Mouse (Mus musculus): ENCODE data around the gene Obsl1. TPM values are rescaled to one million over a fixed set of nuclear protein-coding genes. Genes with fewer than 3 reads are reported as not detected.

Gene Obsl1
- total RNA-seq, 2 experiments from 2014 or later, result 48.9 to 54.4 TPM

DNA sequence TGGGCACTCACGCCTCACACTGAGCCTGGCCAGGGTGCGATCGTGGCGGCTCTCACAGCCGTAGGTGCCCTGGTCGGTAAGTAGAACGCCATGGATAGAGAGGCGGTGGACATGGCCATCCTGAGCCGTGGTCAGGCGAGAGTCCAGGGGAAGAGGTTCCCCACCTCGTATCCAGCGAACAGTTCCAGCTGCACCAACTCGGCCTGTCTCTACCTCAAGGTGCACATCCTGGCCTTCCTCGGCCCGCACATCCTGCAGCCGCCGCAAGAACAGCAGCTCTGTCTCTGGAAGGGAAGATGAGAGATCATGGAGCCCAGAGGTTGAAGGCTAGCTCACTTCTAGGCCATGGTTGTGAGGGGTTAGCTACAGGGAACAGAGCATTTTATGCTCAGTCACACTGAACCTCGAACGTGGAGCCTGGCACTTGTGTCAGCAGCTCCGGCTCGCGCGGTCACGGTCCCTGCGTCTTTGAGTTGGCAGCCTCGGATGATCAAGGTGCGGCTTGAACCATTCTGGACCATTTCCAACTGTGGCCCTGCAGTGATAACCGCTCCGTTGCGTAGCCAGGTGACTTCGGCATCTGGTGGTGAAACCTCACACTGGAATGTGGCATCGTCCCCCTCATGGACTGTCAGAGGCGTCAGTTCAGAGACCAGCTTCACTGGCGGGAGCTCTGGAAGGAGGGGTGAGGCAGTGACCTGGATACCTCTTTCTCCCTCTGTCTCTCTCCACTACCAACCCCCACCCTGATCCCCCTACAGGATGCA is 15.3 kb downstream of the Obsl1 start:
- DNase-seq (ENCODE audit: low spot score in 2 of 2), result no peak

DNA sequence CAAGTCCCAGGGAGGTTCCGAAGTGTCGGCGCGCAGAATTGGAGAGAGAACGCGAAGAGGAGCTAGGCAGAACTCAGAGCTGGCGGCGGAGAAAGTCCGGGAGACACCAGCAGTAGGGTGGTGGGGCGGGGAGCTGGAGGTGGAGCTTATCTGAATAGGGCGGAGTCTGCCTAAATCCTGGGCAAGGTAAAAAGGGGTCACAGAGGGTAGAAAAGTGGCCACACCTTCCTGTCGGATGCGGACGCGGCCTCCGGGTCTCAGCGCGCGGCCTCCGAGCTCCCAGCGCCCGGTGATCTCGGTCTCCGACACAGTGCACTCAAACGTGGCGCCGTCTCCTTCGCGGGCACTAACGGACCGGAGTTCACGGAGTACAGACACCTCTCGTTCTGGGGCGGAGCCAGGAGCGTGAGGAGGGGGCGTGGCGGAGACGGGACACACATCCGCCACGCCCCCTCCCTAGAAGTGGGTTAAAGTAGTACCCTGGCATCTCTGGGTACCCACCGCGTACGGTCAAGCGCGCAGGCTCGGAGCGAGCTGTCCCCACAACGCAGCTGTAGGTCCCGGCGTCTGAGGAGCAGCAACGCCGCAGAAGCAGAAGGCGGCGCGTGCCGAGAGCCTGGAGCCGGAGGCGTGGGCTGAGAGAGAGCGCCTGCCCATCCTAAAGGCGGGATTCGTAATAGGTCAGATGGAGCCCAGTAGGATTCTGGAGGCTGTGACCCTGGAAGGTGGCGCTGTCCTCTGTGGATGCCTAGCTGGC is 18.7 kb downstream of the Obsl1 start:
- peak; percentile 73 to 87 for DNase-seq (ENCODE audit: low spot score in 2 of 2)

DNA sequence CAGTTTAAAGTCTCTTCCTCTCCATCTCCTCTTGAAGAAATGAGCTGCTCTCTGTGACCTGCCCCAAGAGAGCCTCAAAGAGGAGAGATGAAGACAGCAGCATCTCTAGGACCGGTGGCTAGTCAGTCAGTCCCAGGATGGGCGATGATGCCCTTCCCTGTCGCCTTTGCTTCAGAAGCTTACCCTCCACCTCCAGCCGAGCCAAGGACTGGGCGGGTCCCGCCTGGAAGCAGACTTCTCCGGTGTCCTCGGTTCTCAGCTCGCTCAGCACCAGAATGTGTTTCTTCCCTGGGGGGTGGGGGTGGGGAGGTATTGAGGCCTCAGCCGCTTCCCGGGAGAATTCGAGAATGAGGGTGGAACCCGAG is 19.2 kb downstream of the Obsl1 start:
- no peak for DNase-seq (ENCODE audit: low spot score in 2 of 2)

DNA sequence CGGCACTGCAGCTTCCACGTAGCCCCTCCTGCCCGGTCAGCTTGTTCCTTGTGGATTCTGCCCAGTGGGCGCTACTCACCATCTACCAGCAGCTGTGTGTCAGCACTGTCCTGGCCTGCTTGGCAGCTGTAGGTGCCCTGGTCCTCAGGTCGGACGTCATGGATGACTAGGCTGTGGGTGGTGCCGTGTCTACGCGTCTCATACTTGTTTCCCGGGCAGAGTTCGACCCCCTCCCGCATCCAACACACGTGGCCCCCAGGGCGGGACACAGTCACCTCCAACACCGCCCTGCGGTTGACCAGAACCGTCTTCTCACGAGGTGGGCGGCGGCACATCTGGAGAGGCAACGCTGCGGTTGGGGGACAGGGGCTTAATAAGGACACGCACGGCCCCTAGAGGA is 19.7 kb downstream of the Obsl1 start:
- no peak for DNase-seq (ENCODE audit: low spot score in 2 of 2)

DNA sequence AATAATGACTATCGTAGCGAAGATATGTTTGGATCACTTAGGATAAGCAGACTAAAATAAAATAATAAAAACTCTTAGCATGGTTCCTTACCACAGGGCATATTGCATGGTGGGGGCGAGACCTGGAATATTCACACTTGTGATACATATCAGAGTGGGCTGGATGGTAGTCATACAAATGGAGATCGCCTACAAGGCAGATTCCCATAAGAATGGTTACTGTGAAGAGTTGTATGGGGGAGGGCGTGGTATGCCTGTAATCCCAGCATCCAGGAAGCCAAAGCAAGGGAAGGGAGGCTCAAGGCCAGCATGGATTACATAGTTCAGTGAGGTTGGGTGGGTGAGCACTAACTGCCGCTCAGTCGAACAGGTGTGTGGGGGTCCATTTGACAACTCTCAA is 25.5 kb downstream of the Obsl1 start:
- no peak for DNase-seq (ENCODE audit: low spot score in 2 of 2)

DNA sequence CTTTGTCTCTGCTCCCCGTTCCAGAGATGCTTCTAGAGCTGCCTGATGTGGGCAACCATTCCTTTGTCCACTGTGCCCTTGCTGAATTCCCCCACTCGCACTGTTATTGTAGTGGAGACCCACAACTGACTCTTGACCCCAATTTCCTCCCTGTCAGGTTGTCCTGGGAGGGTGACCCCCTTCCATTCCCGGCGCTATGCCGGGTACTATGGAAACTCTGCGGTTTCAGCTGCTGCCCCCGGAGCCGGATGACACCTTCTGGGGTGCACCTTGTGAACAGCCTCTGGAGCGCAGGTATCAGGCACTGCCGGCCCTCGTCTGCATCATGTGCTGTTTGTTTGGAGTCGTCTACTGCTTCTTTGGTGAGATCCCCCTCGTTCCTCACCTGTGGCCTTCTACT is 26.2 kb downstream of the Obsl1 start:
- DNase-seq (ENCODE audit: low spot score in 2 of 2), result no peak

DNA sequence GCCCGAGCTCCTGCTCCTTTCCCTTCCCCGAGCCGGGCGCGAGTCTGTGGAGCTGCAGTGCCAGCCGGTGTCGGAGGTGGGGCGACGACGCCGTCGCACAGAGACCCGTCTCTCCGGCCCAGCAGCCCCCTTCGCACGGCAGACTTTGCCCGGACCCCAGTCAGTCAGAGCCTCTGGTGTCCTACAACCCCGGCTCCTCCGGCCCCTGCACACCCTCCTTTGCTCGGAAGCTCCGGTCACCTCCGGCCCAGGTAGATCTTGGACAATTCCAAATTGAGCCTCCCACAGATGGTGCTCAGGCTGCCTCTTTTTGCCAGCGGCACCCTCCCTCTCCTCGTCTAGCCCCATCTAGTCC is 26.6 kb downstream of the Obsl1 start:
- DNase-seq (ENCODE audit: low spot score in 2 of 2), result no peak

DNA sequence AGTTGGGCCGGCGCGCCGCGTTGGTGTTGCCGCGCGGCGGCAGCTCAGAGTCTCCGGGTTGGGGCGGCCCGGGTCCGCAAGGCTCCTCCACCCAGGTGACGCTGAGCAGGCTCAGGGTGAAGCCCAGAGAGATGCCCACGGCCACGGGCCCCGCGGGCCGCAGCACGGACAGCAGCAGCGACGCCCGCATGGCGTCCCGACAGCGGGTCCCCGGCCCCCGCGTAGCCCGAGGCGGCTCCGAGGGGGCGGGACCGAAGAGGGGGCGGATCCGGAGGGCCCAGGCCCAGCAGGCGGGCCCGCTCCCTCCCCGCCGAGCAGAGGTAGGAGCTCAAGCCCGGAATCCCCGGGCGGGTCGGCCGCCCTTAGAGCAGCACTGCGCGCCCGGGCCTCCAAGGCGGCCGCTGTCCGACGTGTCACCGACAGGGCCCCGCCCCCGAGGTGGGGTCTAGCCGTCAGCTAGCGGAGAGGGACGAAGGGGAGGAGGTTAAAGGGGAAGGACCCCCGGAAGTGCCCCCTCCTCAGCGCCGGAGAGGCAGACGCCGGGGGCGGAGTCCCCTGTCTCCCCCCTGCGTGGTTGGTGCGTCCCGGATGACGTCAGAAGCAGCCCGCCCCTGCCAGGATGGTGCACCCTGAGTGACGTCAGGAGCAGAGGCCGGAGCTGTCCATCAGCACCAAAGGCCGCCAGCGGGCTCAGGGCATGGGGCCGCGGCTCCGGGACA is 27.2 kb downstream of the Obsl1 start, which contains the start of the genes Chpf and Tmem198:
Chpf (minus strand) TSS at position 392 of the 719 bp plus-strand sequence.
Tmem198 (plus strand) TSS at position 617 of the 719 bp plus-strand sequence.
- DNase-seq (ENCODE audit: low spot score in 2 of 2), result peak; percentile 93 to 98

DNA sequence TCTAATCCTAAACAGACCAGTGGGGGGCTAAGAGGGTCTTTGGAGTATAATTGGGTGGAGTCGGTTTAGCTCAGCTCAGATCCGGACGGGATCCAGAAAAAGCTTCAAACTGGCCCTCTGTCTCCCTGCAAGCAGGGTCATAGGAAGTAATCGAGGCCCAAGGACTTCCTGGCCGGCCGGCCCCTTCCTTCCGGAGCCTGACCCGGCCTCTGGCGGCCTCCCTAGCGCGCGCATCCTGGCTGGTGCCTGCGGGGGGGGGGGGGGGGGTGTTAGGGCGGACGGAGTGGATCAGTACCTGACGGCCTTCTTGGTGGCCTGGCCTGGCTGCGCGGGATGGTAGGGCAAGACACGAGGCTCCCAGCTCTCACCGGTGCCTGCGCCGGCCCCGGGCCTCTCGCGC is 27.8 kb downstream of the Obsl1 start:
- DNase-seq (ENCODE audit: low spot score in 2 of 2), result peak; percentile 36 to 48

DNA sequence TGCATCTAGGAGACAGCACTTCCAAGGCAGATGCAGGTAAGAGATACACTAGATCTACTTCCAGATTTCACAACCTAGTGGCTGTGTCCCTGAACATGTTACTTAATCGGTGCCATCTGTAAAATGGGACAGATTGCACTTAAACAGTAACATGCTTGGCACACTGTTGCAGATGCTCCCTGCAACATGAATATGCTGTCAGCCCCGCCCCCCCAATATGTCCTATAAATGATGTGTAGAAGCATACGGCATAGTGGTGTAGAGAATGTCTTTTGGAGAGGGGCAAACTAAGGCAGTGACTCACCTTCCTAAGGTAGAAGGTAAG is 28.3 kb downstream of the Obsl1 start:
- no peak for DNase-seq (ENCODE audit: low spot score in 2 of 2)

DNA sequence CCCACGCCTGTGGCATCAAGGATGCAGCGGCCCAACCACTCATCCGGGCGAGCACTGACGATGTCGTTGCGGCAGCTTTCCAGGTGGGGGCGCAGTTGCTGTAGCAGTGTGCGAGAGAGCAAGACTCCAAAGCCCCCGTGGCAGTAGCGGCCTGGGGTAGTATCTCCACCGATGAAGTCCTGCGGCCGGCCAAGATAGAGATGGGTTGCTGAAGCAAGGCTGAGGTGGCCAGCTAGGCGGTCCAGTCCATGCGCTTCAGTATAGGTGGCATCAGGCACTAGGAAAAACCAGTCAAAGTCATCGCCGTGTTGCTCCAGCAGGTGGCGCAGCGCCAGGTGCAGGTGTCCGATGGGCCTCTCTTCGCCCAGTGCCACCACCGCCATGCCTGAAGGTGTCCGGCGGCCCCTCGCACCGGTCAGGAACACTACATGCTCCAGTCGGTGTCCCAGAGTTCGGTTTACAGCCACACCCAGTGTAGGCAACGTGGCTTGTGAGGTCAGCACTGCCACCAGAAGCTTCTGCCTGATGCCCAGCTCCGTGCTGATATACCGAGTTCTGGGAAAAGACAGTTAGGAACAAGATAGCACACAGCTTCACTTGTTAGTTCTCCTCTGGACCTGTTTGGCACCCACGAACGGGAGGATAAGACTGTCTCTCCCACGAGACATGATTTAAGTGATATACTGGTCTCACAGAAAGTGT is 28.8 kb downstream of the Obsl1 start:
- peak; percentile 80 to 84 for DNase-seq (ENCODE audit: low spot score in 2 of 2)

DNA sequence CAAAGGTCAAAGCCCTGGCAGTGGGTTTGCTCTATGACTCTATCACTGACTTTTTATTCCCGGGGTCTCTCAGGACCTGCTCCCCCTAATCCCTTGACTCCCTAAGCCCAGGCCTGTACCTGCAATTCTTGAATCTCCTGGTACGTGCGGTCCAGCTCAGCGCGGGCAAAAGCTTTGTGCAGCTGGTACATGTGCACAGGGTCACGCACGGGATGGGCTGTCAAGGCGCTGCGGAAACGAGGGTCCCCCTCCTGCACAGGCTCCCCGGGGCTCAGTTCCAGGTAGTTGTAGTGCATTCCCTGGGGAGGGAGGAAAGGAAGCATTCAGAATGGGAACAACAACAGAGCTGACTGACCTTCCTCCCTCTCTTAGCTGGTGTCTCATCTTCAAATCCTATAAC is 29.8 kb downstream of the Obsl1 start:
- DNase-seq (ENCODE audit: low spot score in 2 of 2), result no peak

DNA sequence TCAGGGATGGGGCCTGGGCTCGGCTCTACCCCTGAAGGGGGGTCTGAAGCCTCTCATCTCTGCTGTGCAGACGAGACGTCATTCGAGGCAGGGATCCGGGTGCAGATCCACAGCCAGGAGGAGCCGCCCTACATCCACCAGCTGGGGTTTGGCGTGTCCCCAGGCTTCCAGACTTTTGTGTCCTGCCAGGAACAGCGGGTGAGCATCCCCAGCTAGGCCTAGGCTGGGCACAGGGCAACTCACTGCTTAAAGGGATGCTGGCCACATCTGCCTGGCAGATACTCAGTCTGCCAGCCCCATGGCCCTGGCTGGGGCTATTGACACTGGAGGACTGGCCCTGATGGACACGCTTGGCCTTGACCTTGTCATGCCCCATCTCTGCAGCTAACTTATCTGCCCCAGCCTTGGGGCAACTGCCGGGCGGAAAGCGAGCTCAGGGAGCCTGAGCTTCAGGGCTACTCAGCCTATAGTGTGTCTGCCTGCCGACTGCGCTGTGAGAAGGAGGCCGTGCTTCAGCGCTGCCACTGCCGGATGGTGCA is 36.9 kb downstream of the Obsl1 start:
- no peak for DNase-seq (ENCODE audit: low spot score in 2 of 2)

DNA sequence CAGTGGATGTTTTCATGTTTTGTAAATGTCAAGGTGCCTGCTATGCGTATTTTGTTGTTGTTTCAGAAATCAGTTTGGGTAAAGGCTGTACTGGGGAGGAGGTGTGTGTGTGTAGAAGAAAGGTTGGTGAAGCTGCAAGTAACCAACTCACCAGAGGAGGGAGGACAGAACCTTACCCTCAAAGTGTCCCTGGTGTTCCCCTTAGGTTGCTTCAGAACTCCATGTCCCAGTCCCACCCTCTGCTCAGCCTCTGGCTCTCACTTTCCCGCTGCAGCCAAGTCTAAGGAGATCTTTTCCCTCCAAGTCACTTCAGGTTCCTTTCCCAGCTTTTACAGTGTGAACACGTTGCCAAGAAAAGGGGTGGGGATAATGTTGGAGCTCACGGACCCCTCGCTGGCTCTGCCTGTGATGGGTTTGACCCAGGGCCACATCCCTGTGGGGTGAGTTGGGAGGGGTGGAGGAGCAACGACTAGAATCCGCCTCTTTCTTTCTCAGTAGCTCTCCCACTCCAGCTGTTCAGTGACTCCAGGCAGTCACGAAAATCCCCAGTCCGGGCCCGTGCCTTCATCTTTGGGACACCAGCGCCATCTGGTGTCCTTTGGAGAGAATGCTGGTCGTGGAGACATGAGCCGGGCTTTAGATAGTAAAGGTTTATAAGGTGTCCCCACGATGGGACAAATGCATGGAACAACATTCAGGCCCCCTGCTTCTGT is 38.9 kb downstream of the Obsl1 start:
- DNase-seq (ENCODE audit: low spot score in 2 of 2), result peak; percentile 78 to 80

DNA sequence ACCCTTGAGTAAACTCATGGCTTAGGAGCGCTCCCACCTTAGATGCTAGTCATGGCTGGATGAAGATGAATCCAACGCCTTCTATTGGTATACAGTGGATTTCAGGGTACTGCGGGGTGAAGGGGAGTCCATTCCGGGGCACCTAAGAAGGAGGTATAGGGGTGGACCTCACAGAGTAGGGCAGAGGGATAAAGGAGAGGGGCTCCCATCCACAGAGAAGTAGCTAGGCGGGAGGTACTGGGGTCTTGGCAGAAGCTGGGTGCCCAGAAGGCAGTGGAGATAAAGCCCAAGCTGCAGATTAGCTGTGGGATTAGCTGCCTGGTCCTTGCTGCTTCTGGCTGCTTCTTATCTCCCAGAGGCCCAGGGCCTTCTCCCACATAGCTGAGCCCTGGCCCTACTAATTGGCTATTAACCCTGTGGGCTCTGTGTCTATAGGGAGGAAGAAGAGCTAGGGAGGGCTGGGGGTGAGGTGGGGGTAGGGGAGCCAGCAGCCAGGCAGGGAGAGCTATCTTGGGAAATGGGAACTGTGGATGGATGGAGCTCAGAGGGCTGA is 42.5 kb downstream of the Obsl1 start:
- no peak for DNase-seq (ENCODE audit: low spot score in 2 of 2)

DNA sequence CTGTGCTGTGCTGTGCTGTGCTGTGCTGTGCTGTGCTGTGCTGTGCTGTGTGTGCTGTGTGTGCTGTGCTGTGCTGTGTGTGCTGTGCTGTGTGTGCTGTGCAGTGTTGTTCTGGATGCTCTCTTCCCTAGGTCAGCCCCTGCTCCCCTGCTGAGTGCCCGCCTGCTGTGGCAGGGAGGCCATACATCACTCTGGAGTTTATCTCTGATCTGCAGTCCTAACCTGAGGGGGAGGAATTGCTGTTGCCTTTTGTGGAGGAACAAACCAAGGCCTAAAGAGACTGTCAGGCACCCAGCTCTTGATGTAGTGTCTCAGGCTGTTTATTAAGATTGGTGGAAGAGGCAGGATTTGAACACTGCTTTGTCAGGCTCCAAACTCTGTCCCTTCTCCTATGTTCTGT is 43.6 kb downstream of the Obsl1 start:
- DNase-seq (ENCODE audit: low spot score in 2 of 2), result no peak

DNA sequence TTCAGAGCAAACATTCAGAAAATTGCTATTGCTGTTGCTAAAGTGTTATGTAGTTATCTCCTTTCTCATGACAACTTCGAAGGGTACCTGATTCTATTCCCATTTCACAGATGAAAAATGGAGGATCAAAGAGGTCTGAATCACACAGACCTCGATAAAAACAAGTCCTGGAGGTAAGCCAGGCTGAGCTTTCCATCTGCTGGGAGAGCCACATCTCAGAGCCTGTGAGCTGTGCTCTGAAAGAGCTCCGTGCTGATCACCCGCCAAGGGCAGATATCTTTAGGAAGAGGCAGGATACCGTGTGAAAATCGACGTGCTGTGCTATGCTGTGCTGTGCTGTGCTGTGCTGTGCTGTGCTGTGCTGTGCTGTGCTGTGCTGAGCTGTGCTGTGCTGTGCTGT is 46.0 kb downstream of the Obsl1 start:
- no peak for DNase-seq (ENCODE audit: low spot score in 2 of 2)

DNA sequence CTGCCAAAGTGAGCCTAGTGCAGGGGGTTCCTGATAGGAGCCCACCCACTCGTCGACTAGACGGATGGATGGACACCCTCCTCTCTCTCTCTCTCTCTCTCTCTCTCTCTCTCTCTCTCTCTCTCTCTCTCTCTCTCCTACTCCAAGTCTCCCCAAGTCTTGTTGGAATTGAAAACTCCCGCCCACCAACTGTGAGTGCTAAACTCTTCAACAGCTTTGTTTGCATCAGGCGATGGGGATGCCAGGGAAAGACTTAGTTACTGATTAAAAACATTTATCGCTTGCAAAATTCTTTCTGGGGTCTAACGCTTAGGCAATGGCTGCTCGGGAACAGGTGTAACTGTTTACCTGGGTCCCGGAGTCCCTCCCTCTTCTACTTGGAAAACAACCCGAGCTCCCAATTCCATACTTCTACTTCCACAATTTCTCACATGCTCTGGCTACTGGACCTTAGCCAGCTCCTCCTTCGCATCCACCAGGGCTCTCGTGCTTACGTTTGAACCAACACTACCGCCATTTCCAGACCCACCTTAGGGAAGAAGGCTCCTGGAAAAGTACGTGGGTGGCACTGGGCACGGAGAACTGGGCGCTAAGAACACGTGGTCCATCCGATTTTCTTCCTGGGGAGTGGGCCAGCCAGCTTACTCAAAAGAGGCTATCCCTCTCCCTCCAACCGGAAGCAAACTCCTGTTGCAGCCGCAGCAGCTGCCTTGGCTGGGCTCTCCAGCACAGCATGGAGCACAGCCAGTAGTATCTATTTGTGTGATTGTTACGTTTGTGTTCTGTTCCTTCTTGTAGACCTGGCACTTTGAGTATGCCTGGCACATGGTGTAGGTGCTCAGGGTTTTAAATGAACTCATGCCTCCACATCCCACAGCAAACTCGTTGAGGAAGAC is 47.2 kb downstream of the Obsl1 start:
- DNase-seq (ENCODE audit: low spot score in 2 of 2), result no peak

Data from adrenal gland, adult 18-20 months (tissue).